Mouse (Mus musculus): ENCODE results near the gene Fry. TPM values are rescaled to one million over a fixed set of nuclear protein-coding genes. Genes with fewer than 3 reads are reported as not detected.

Gene Fry
- polyA plus RNA-seq, 1 experiment = 2.1 TPM

DNA sequence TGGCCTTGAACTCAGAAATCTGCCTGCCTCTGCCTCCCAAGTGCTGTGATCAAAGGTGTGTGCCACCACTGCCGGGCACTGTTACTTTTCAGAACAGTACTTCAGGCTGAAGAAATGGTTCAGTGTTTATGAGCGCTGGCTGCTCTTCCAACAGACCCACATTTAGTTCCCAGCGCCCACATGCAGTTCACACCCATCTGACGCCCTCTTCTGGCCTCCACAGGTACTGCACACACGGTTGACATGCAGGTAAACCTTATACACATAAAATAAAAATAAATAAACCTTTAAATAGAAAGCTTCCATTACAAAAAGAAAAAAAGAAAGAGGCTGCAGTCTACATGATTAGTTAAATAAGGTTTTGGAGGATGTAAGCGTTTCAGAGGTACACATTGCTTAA, 88.3 kb downstream of the Fry start:
- Histone ChIP-seq H3K4me3 (no peak overlapping the region), H3ac (ENCODE audit: control insufficient read depth, insufficient read length) (no peak overlapping the region), H3K4me2 (ENCODE audit: low read depth) (no peak overlapping the region), H3K27me3 (ENCODE audit: control insufficient read depth, insufficient read depth, insufficient read length) (no peaks in the 10 kb centered on the region), H3K79me2 (ENCODE audit: control insufficient read depth, insufficient read depth) (no peaks in the 10 kb centered on the region), H3K36me3 (ENCODE audit: control insufficient read depth, insufficient read depth) (no peaks in the 10 kb centered on the region)
- no peak for TF ChIP-seq POLR2A (IDR thresholded peaks at IDR 0.05; ENCODE audit: insufficient read length, low read depth)
- TF ChIP-seq USF1 (IDR thresholded peaks at IDR 0.05; ENCODE audit: low read depth) = no peak
- TF ChIP-seq E2F4 (IDR thresholded peaks at IDR 0.05; ENCODE audit: insufficient read depth) = no peak
- TF ChIP-seq REST (IDR thresholded peaks at IDR 0.05; ENCODE audit: insufficient read depth, insufficient read length) = no peak
- TF ChIP-seq CEBPB (IDR thresholded peaks at IDR 0.05; ENCODE audit: insufficient read depth, poor library complexity, severe bottlenecking) = no peak
- TF ChIP-seq POLR2AphosphoS2 (IDR thresholded peaks at IDR 0.05; ENCODE audit: insufficient read length, low read depth) = no peak
- TF ChIP-seq TCF12 (IDR thresholded peaks at IDR 0.05; ENCODE audit: insufficient read depth, poor library complexity, severe bottlenecking) = no peak
- no peak for TF ChIP-seq MYOG (IDR thresholded peaks at IDR 0.05; ENCODE audit: control insufficient read depth in 1 of 3, insufficient read depth in 1 of 3, insufficient read length in 2 of 3, low read depth in 2 of 3)
- no peak for TF ChIP-seq MYOD1 (IDR thresholded peaks at IDR 0.05; ENCODE audit: control insufficient read depth in 1 of 3, insufficient read length in 2 of 3, low read depth in 2 of 3)
- no peak for TF ChIP-seq MAX (IDR thresholded peaks at IDR 0.05; ENCODE audit: low read depth)
- TF ChIP-seq SRF (IDR thresholded peaks at IDR 0.05; ENCODE audit: control insufficient read depth, insufficient read length, low read depth) = no peak
- TF ChIP-seq TCF3 (IDR thresholded peaks at IDR 0.05; ENCODE audit: insufficient read length, low read depth) = no peak

DNA sequence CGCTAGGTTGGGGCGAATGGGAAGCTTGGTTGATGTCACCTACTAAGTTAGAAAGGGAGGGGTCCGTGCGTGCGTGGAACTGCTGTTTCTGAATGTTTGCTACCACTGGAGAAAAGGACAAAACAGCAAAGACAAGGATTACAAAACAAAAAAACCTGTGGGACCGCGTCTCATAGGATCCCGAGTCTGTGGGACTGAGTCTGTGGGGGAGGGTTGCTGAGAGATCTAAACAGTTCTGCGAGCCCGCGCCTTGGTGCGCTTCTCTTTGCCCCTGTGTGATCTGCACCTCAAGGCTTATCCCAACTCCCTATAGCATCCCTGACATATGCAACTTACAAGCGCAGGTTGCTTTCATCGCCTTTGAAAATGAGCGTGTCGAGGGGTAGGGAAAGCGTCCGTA, 89.2 kb downstream of the Fry start:
- no peak for TF ChIP-seq SRF (IDR thresholded peaks at IDR 0.05; ENCODE audit: control insufficient read depth, insufficient read length, low read depth)
- TF ChIP-seq MYOG (IDR thresholded peaks at IDR 0.05; ENCODE audit: control insufficient read depth in 1 of 3, insufficient read depth in 1 of 3, insufficient read length in 2 of 3, low read depth in 2 of 3) = no peak
- TF ChIP-seq USF1 (IDR thresholded peaks at IDR 0.05; ENCODE audit: low read depth) = no peak
- TF ChIP-seq CEBPB (IDR thresholded peaks at IDR 0.05; ENCODE audit: insufficient read depth, poor library complexity, severe bottlenecking) = no peak

DNA sequence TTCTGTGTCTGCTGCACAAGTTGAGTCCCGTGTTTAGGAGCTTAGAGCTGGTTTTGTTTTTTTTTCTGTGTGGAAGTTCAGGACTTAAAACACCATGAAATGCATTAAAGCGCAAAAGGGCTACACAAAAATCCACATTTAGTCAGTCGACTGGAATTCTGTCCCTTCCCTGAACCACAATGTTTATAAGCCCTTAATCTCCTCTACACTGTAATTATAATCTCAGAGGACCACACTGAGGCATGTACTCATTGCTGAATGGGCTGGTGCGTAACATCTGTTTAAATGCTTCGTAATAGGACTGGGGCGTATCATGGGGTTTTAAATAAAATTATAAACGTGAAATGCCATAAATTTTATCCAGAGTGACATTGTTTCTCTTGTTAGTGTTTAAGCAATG, 89.6 kb downstream of the Fry start:
- no peak overlapping the region for H3K4me2 ChIP-seq (ENCODE audit: low read depth)
- H3K27me3 ChIP-seq (ENCODE audit: control insufficient read depth, insufficient read depth, insufficient read length) = no peaks in the 10 kb centered on the region
- no peaks in the 10 kb centered on the region for H3K79me2 ChIP-seq (ENCODE audit: control insufficient read depth, insufficient read depth)
- no peak overlapping the region for H3ac ChIP-seq (ENCODE audit: control insufficient read depth, insufficient read length)
- TF ChIP-seq MYOG (IDR thresholded peaks at IDR 0.05; ENCODE audit: control insufficient read depth in 1 of 3, insufficient read depth in 1 of 3, insufficient read length in 2 of 3, low read depth in 2 of 3) (no peak), TCF3 (IDR thresholded peaks at IDR 0.05; ENCODE audit: insufficient read length, low read depth) (no peak), CEBPB (IDR thresholded peaks at IDR 0.05; ENCODE audit: insufficient read depth, poor library complexity, severe bottlenecking) (no peak), TCF12 (IDR thresholded peaks at IDR 0.05; ENCODE audit: insufficient read depth, poor library complexity, severe bottlenecking) (no peak), POLR2AphosphoS2 (IDR thresholded peaks at IDR 0.05; ENCODE audit: insufficient read length, low read depth) (no peak), POLR2A (IDR thresholded peaks at IDR 0.05; ENCODE audit: insufficient read length, low read depth) (no peak), USF1 (IDR thresholded peaks at IDR 0.05; ENCODE audit: low read depth) (no peak), E2F4 (IDR thresholded peaks at IDR 0.05; ENCODE audit: insufficient read depth) (no peak), SRF (IDR thresholded peaks at IDR 0.05; ENCODE audit: control insufficient read depth, insufficient read length, low read depth) (no peak), REST (IDR thresholded peaks at IDR 0.05; ENCODE audit: insufficient read depth, insufficient read length) (no peak), MAX (IDR thresholded peaks at IDR 0.05; ENCODE audit: low read depth) (no peak), MYOD1 (IDR thresholded peaks at IDR 0.05; ENCODE audit: control insufficient read depth in 1 of 3, insufficient read length in 2 of 3, low read depth in 2 of 3) (no peak)
- no peaks in the 10 kb centered on the region for H3K36me3 ChIP-seq (ENCODE audit: control insufficient read depth, insufficient read depth)
- H3K4me3 ChIP-seq = no peak overlapping the region

More for the DNA sequence above, 89.2 kb downstream of the Fry start:
- Histone ChIP-seq H3K4me2 (ENCODE audit: low read depth) (no peak overlapping the region), H3K27me3 (ENCODE audit: control insufficient read depth, insufficient read depth, insufficient read length) (no peaks in the 10 kb centered on the region), H3ac (ENCODE audit: control insufficient read depth, insufficient read length) (no peak overlapping the region), H3K79me2 (ENCODE audit: control insufficient read depth, insufficient read depth) (no peaks in the 10 kb centered on the region), H3K36me3 (ENCODE audit: control insufficient read depth, insufficient read depth) (no peaks in the 10 kb centered on the region), H3K4me3 (no peak overlapping the region)

DNA sequence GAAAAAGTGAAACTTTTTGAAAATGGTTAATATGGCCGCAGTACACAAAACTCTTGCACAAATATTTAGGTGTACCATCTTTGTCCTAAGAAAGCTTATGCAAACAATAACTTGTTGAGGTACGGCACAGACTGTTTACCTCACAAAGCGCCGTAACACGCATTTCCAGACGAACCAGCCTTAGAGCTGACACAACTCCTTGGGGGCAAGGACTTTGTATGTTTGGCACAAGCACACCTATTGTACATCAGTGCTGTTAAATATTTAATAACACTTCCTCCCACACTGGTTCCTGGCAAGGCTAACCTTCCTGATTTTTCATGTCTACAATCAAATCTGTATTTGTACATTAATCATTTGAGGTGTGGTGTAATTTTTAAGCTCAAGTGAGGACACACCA, 95.6 kb downstream of the Fry start:
- Histone ChIP-seq H3K4me2 (ENCODE audit: low read depth) (no peak overlapping the region), H3K4me3 (no peak overlapping the region), H3K27me3 (ENCODE audit: control insufficient read depth, insufficient read depth, insufficient read length) (no peaks in the 10 kb centered on the region), H3K36me3 (ENCODE audit: control insufficient read depth, insufficient read depth) (no peaks in the 10 kb centered on the region), H3ac (ENCODE audit: control insufficient read depth, insufficient read length) (no peak overlapping the region), H3K79me2 (ENCODE audit: control insufficient read depth, insufficient read depth) (no peaks in the 10 kb centered on the region)
- TF ChIP-seq POLR2A (IDR thresholded peaks at IDR 0.05; ENCODE audit: insufficient read length, low read depth) (no peak), SRF (IDR thresholded peaks at IDR 0.05; ENCODE audit: control insufficient read depth, insufficient read length, low read depth) (no peak), MYOD1 (IDR thresholded peaks at IDR 0.05; ENCODE audit: control insufficient read depth in 1 of 3, insufficient read length in 2 of 3, low read depth in 2 of 3) (no peak), MAX (IDR thresholded peaks at IDR 0.05; ENCODE audit: low read depth) (no peak), USF1 (IDR thresholded peaks at IDR 0.05; ENCODE audit: low read depth) (no peak), REST (IDR thresholded peaks at IDR 0.05; ENCODE audit: insufficient read depth, insufficient read length) (no peak), TCF12 (IDR thresholded peaks at IDR 0.05; ENCODE audit: insufficient read depth, poor library complexity, severe bottlenecking) (no peak), TCF3 (IDR thresholded peaks at IDR 0.05; ENCODE audit: insufficient read length, low read depth) (no peak), POLR2AphosphoS2 (IDR thresholded peaks at IDR 0.05; ENCODE audit: insufficient read length, low read depth) (no peak)

DNA sequence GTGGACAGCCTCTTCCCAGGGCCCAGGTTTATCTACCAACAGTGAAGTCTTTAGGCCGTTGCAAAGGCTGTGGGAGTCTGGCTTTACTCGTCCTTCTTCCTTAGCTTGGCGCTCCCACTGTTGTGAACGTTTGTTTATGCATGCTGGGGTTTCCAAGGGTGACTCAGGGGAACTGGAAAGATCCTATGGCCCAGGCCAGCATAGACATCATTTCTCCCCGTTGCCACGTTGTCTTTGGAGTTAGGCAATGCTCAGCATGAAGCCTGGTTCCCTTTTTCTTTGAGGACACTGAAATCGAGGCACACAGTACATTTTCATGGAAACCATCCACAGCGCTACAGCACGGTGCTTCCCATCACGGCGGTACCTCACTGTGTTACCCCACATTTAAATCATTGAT, 97.6 kb downstream of the Fry start:
- Histone ChIP-seq H3K36me3 (ENCODE audit: control insufficient read depth, insufficient read depth) (no peaks in the 10 kb centered on the region), H3K4me2 (ENCODE audit: low read depth) (no peak overlapping the region), H3K79me2 (ENCODE audit: control insufficient read depth, insufficient read depth) (no peaks in the 10 kb centered on the region), H3ac (ENCODE audit: control insufficient read depth, insufficient read length) (no peak overlapping the region), H3K27me3 (ENCODE audit: control insufficient read depth, insufficient read depth, insufficient read length) (no peaks in the 10 kb centered on the region), H3K4me3 (no peak overlapping the region)
- TF ChIP-seq MYOD1 (IDR thresholded peaks at IDR 0.05; ENCODE audit: control insufficient read depth in 1 of 3, insufficient read length in 2 of 3, low read depth in 2 of 3) (no peak), REST (IDR thresholded peaks at IDR 0.05; ENCODE audit: insufficient read depth, insufficient read length) (no peak), MAX (IDR thresholded peaks at IDR 0.05; ENCODE audit: low read depth) (no peak), POLR2AphosphoS2 (IDR thresholded peaks at IDR 0.05; ENCODE audit: insufficient read length, low read depth) (no peak), CEBPB (IDR thresholded peaks at IDR 0.05; ENCODE audit: insufficient read depth, poor library complexity, severe bottlenecking) (no peak), USF1 (IDR thresholded peaks at IDR 0.05; ENCODE audit: low read depth) (no peak), MYOG (IDR thresholded peaks at IDR 0.05; ENCODE audit: control insufficient read depth in 1 of 3, insufficient read depth in 1 of 3, insufficient read length in 2 of 3, low read depth in 2 of 3) (no peak)
